Mouse (Mus musculus): ENCODE results near the gene Gdf9. TPM values are rescaled to one million over a fixed set of nuclear protein-coding genes. Genes with fewer than 3 reads are reported as not detected.
"Not testable (repeated sequence)": the region's sequence is repeated elsewhere in the genome, so short reads cannot be mapped to it uniquely, and the experiment has no call there.

Gene Gdf9
- polyA plus RNA-seq, 1 experiment = 0.85 TPM

- no peak overlapping the region for H3K27ac ChIP-seq (ENCODE audit: control insufficient read depth, insufficient read depth, low read depth, low read length, poor library complexity)
- TF ChIP-seq CTCF (IDR thresholded peaks at IDR 0.05; ENCODE audit: control insufficient read depth, insufficient read depth, low read length) (no peak), POLR2A (IDR thresholded peaks at IDR 0.05; ENCODE audit: borderline replicate concordance, control insufficient read depth, low read depth, low read length) (no peak)
- H3K4me1 ChIP-seq (ENCODE audit: control insufficient read depth, insufficient read depth, low read length) = no peaks in the 10 kb centered on the region; the same call in none of the 2 replicates
- no peak overlapping the region for H3K4me3 ChIP-seq (replicated peaks; ENCODE audit: control insufficient read depth, low read depth, low read length)
- 58% methylated on average over 2 of the region's 2 CpGs for WGBS
Observed at GRCm38 (mm10) chr11:53424826-53425225, 6.0 kb upstream of the Gdf9 start.

- WGBS = 78% methylated on average over 3 of the region's 3 CpGs
- Histone ChIP-seq H3K4me3 (replicated peaks; ENCODE audit: control insufficient read depth, low read depth, low read length) (no peak overlapping the region), H3K27ac (ENCODE audit: control insufficient read depth, insufficient read depth, low read depth, low read length, poor library complexity) (no peak overlapping the region), H3K4me1 (ENCODE audit: control insufficient read depth, insufficient read depth, low read length) (peaks cover 3% of the 10 kb centered on the region)
- TF ChIP-seq POLR2A (IDR thresholded peaks at IDR 0.05; ENCODE audit: borderline replicate concordance, control insufficient read depth, low read depth, low read length) = no peak
- TF ChIP-seq CTCF (IDR thresholded peaks at IDR 0.05; ENCODE audit: control insufficient read depth, insufficient read depth, low read length) = no peak
Observed at GRCm38 (mm10) chr11:53425251-53425650, 5.6 kb upstream of the Gdf9 start.

- H3K27ac ChIP-seq (ENCODE audit: control insufficient read depth, insufficient read depth, low read depth, low read length, poor library complexity) = no peak overlapping the region
- no peak for TF ChIP-seq POLR2A (IDR thresholded peaks at IDR 0.05; ENCODE audit: borderline replicate concordance, control insufficient read depth, low read depth, low read length)
- no peak for TF ChIP-seq CTCF (IDR thresholded peaks at IDR 0.05; ENCODE audit: control insufficient read depth, insufficient read depth, low read length)
- H3K4me1 ChIP-seq (ENCODE audit: control insufficient read depth, insufficient read depth, low read length) = peaks cover 3% of the 10 kb centered on the region
- no peak overlapping the region for H3K4me3 ChIP-seq (replicated peaks; ENCODE audit: control insufficient read depth, low read depth, low read length)
- WGBS = 81% methylated on average over 6 of the region's 6 CpGs
Observed at GRCm38 (mm10) chr11:53425711-53426255, 5.0 kb upstream of the Gdf9 start.

- not testable (repeated sequence) for H3K27ac ChIP-seq (ENCODE audit: control insufficient read depth, insufficient read depth, low read depth, low read length, poor library complexity); H3K4me1 ChIP-seq (ENCODE audit: control insufficient read depth, insufficient read depth, low read length); H3K4me3 ChIP-seq (replicated peaks; ENCODE audit: control insufficient read depth, low read depth, low read length)
- 87% methylated on average over 3 of the region's 3 CpGs for WGBS
Observed at GRCm38 (mm10) chr11:53426914-53427313, 3.9 kb upstream of the Gdf9 start.

GRCm38 (mm10) chr11:53427993-53428715 is 2.7 kb upstream of the Gdf9 start:
- H3K4me1 ChIP-seq (ENCODE audit: control insufficient read depth, insufficient read depth, low read length) = peaks cover 4% of the 10 kb centered on the region
- H3K27ac ChIP-seq (ENCODE audit: control insufficient read depth, insufficient read depth, low read depth, low read length, poor library complexity) = no peak overlapping the region
- 84% methylated on average over 3 of the region's 3 CpGs for WGBS
- no peak overlapping the region for H3K4me3 ChIP-seq (replicated peaks; ENCODE audit: control insufficient read depth, low read depth, low read length)
- TF ChIP-seq POLR2A (IDR thresholded peaks at IDR 0.05; ENCODE audit: borderline replicate concordance, control insufficient read depth, low read depth, low read length) (no peak), CTCF (IDR thresholded peaks at IDR 0.05; ENCODE audit: control insufficient read depth, insufficient read depth, low read length) (no peak)

GRCm38 (mm10) chr11:53428716-53429057 is 2.1 kb upstream of the Gdf9 start:
- WGBS = 93% methylated on average over 5 of the region's 5 CpGs
- TF ChIP-seq POLR2A (IDR thresholded peaks at IDR 0.05; ENCODE audit: borderline replicate concordance, control insufficient read depth, low read depth, low read length) (no peak), CTCF (IDR thresholded peaks at IDR 0.05; ENCODE audit: control insufficient read depth, insufficient read depth, low read length) (no peak)
- Histone ChIP-seq H3K27ac (ENCODE audit: control insufficient read depth, insufficient read depth, low read depth, low read length, poor library complexity) (no peak overlapping the region), H3K4me3 (replicated peaks; ENCODE audit: control insufficient read depth, low read depth, low read length) (no peak overlapping the region), H3K4me1 (ENCODE audit: control insufficient read depth, insufficient read depth, low read length) (peaks cover 4% of the 10 kb centered on the region)

- no peak for TF ChIP-seq POLR2A (IDR thresholded peaks at IDR 0.05; ENCODE audit: borderline replicate concordance, control insufficient read depth, low read depth, low read length)
- no peak for TF ChIP-seq CTCF (IDR thresholded peaks at IDR 0.05; ENCODE audit: control insufficient read depth, insufficient read depth, low read length)
- Histone ChIP-seq H3K4me3 (replicated peaks; ENCODE audit: control insufficient read depth, low read depth, low read length) (no peak overlapping the region), H3K4me1 (ENCODE audit: control insufficient read depth, insufficient read depth, low read length) (peaks cover 4% of the 10 kb centered on the region), H3K27ac (ENCODE audit: control insufficient read depth, insufficient read depth, low read depth, low read length, poor library complexity) (no peak overlapping the region)
Observed at GRCm38 (mm10) chr11:53429182-53429581, 1.6 kb upstream of the Gdf9 start.

GRCm38 (mm10) chr11:53430300-53430669 is 538 bp upstream of the Gdf9 start:
- no peak for TF ChIP-seq POLR2A (IDR thresholded peaks at IDR 0.05; ENCODE audit: borderline replicate concordance, control insufficient read depth, low read depth, low read length)
- TF ChIP-seq CTCF (IDR thresholded peaks at IDR 0.05; ENCODE audit: control insufficient read depth, insufficient read depth, low read length) = no peak
- Histone ChIP-seq H3K27ac (ENCODE audit: control insufficient read depth, insufficient read depth, low read depth, low read length, poor library complexity) (peak overlapping the region; percentile 85), H3K4me1 (ENCODE audit: control insufficient read depth, insufficient read depth, low read length) (peaks cover 4% of the 10 kb centered on the region), H3K4me3 (replicated peaks; ENCODE audit: control insufficient read depth, low read depth, low read length) (peak overlapping the region; percentile 98)
- under 1% methylated on average over 34 of the region's 34 CpGs for WGBS
